Mouse (Mus musculus) neural tube, embryonic 14.5 days (tissue): Measurements from ENCODE around the gene Wnk1. TPM values are rescaled to one million over a fixed set of nuclear protein-coding genes. Genes with fewer than 3 reads are reported as not detected.
A peak's percentile ranks its signal among the peaks of the same experiment; 100 is the strongest.

Experiments used
- ATAC-seq: fragments of 200-750 bp; cut with Nextera tagmentation; 2 replicates; pipeline ENCODE4 v1.8.0; 2017; ENCODE audit warnings: low read depth, mild to moderate bottlenecking, moderate TSS enrichment, moderate library complexity
- H3K27ac ChIP-seq: fragments of 300-500 bp; sonication (generic); 2 replicates; pipeline ENCODE4 v1.5.1; 2014; ENCODE audit warnings: low read depth, mild to moderate bottlenecking, control low read depth, low read length, moderate library complexity, mixed read lengths
- H3K27me3 ChIP-seq: fragments of 300-500 bp; sonication (generic); 2 replicates; pipeline ENCODE4 v1.6.1; 2014; ENCODE audit warnings: low read length; ENCODE audit not compliant: control insufficient read depth, insufficient read depth
- H3K36me3 ChIP-seq: fragments of 300-500 bp; sonication (generic); 2 replicates; pipeline ENCODE4 v1.6.1; 2014; ENCODE audit warnings: low read length, mixed read lengths; ENCODE audit not compliant: control insufficient read depth, insufficient read depth
- H3K4me1 ChIP-seq: fragments of 300-500 bp; sonication (generic); 2 replicates; pipeline ENCODE4 v1.6.1; 2014; ENCODE audit warnings: low read length; ENCODE audit not compliant: control insufficient read depth, insufficient read depth
- H3K4me2 ChIP-seq: fragments of 300-500 bp; sonication (generic); 2 replicates; pipeline ENCODE4 v1.6.1; 2014; ENCODE audit warnings: mild to moderate bottlenecking, low read depth, low read length, control low read depth
- H3K4me3 ChIP-seq: fragments of 300-500 bp; sonication (generic); 2 replicates; pipeline ENCODE4 v1.5.1; 2014; ENCODE audit warnings: low read depth, low read length, control low read depth, mixed read lengths
- H3K9ac ChIP-seq: fragments of 300-500 bp; sonication (generic); replicated peaks from 2 replicates; pipeline ENCODE4 v1.6.1; 2014; ENCODE audit warnings: low read depth, mild to moderate bottlenecking, control low read depth, low read length, mixed read lengths
- H3K9me3 ChIP-seq: fragments of 300-500 bp; sonication (generic); 2 replicates; pipeline ENCODE4 v1.6.1; 2016; ENCODE audit warnings: low read length; ENCODE audit not compliant: control insufficient read depth
- WGBS: fragments of 180-500 bp; shearing (Covaris S2); extraction: QIAGEN DNeasy Blood & Tissue Kit; methylation state at CpG from one replicate; pipeline ENCODE4 v1.1.7; 2014; 5-methylcytosine and 5-hydroxymethylcytosine counted together
- polyA plus RNA-seq: library from polyadenylated mRNA; unstranded; fragments of >200 nt; fragmentation: Nextera tagmentation; extraction: Ambion mirVana; gene quantifications from 2 replicates; pipeline ENCODE4 v1.2.1, GENCODE M21; 2014

Gene Wnk1
- polyA plus RNA-seq, 1 experiment from 2014 or later = 71.8 TPM

- no peak for ATAC-seq
- Histone ChIP-seq H3K9me3 (no peaks in the 10 kb centered on the region), H3K27me3 (no peaks in the 10 kb centered on the region), H3K4me3 (no peak overlapping the region), H3K9ac (no peak overlapping the region), H3K36me3 (peaks cover 50% of the 10 kb centered on the region), H3K4me1 (no peaks in the 10 kb centered on the region), H3K27ac (no peak overlapping the region), H3K4me2 (no peak overlapping the region)
- 59% methylated on average over 4 of the region's 4 CpGs for WGBS
Observed at GRCm38 (mm10) chr6:119924235-119925005, 114.1 kb downstream of the Wnk1 start.

DNA sequence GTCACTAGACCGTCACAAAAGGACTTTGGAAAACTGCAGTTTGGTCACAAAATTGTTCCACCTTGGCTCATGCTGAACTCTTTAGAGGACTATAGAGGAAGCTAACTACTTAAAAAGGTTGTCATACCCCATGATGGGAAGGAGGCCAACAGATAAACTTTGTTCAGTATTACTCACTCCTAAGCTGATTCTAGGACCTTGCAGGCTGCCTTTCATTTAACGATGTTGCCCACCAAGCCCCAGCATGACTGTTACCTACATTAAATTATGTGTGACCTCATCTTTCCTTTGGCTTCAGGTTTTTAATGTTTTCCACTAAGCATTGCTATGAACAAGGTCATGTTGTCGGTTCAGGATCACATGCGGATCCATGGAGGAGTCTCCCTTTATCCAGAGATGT is 115.9 kb downstream of the Wnk1 start:
- H3K4me1 ChIP-seq = no peaks in the 10 kb centered on the region
- no peaks in the 10 kb centered on the region for H3K27me3 ChIP-seq
- ATAC-seq = no peak
- H3K36me3 ChIP-seq = peaks cover 47% of the 10 kb centered on the region
- no peaks in the 10 kb centered on the region for H3K9me3 ChIP-seq
- no peak overlapping the region for H3K27ac ChIP-seq
- WGBS = 92% methylated on average over 4 of the region's 4 CpGs
- no peak overlapping the region for H3K4me2 ChIP-seq
- no peak overlapping the region for H3K9ac ChIP-seq
- H3K4me3 ChIP-seq = no peak overlapping the region

DNA sequence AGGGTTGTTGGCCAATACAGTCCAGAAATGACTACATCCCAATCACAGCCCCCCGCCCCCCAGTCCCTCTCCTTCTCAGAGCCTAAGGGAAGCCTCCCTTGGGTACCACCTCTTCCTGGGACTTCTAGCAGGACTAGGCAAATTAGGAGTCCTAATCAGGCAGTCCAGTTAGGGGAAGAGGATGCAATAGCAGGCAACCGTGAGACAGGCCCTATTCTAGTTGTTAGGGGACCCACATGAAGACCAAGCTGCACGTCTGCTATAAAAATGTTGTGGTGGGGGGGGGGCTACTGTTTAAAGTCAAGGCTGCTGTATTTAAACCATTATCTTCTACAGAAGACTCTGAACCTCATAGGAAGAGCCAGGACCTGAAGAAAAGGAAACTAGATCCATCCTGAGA is 116.3 kb downstream of the Wnk1 start:
- no peak overlapping the region for H3K27ac ChIP-seq
- H3K36me3 ChIP-seq = peaks cover 47% of the 10 kb centered on the region
- H3K9ac ChIP-seq = no peak overlapping the region
- no peak overlapping the region for H3K4me2 ChIP-seq
- ATAC-seq = no peak
- H3K4me1 ChIP-seq = no peaks in the 10 kb centered on the region
- WGBS = 84% methylated on average over 3 of the region's 3 CpGs
- H3K4me3 ChIP-seq = no peak overlapping the region
- H3K9me3 ChIP-seq = no peaks in the 10 kb centered on the region
- no peaks in the 10 kb centered on the region for H3K27me3 ChIP-seq

DNA sequence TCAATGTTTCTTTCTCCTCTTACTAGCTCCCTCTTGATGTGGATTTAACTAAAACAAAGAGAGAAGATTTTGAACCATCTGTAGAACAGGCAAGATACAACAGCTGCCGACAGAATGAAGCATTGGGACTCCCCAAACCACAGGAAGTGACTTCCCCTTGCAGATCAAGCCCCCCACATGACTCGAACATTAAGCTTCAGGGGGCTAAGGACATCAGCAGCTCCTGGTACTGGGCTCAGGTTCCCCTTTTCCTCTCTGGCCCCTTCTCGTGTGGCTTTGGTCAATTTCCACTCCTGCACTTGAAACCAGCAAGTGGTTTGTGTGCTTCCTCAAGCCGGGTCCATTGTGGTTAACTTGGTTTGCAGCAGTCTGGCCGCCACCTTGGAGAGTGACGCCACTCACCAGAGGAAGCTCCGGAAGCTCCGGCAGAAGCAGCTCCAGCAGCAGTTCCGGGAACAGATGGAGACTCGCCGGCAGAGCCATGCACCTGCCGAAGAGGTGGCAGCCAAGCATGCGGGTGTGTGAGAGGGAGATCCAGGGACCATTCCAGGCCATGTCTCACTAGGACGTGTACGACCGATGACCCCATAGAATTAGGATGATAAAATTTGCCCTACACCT is 119.8 kb downstream of the Wnk1 start:
- Histone ChIP-seq H3K9ac (no peak overlapping the region), H3K9me3 (no peaks in the 10 kb centered on the region), H3K4me1 (no peaks in the 10 kb centered on the region), H3K4me2 (no peak overlapping the region), H3K27ac (no peak overlapping the region), H3K4me3 (no peak overlapping the region), H3K27me3 (no peaks in the 10 kb centered on the region), H3K36me3 (peaks cover 45% of the 10 kb centered on the region)
- WGBS = 90% methylated on average over 16 of the region's 16 CpGs
- no peak for ATAC-seq

GRCm38 (mm10) chr6:119915710-119916109 is 122.8 kb downstream of the Wnk1 start:
- Histone ChIP-seq H3K9ac (no peak overlapping the region), H3K27ac (no peak overlapping the region), H3K4me2 (no peak overlapping the region), H3K36me3 (peaks cover 38% of the 10 kb centered on the region), H3K9me3 (no peaks in the 10 kb centered on the region), H3K4me1 (no peaks in the 10 kb centered on the region), H3K27me3 (no peaks in the 10 kb centered on the region), H3K4me3 (no peak overlapping the region)
- WGBS = 94% methylated on average over 5 of the region's 5 CpGs
- ATAC-seq = no peak

- Histone ChIP-seq H3K27ac (no peak overlapping the region), H3K9me3 (no peaks in the 10 kb centered on the region), H3K9ac (no peak overlapping the region), H3K27me3 (no peaks in the 10 kb centered on the region), H3K4me3 (no peak overlapping the region), H3K4me2 (no peak overlapping the region), H3K4me1 (no peaks in the 10 kb centered on the region), H3K36me3 (peaks cover 25% of the 10 kb centered on the region)
- 76% methylated on average over 5 of the region's 5 CpGs for WGBS
- no peak for ATAC-seq
Observed at GRCm38 (mm10) chr6:119912046-119912445, 126.4 kb downstream of the Wnk1 start.

GRCm38 (mm10) chr6:119905461-119905860 is 133.0 kb downstream of the Wnk1 start:
- no peaks in the 10 kb centered on the region for H3K9me3 ChIP-seq
- no peak overlapping the region for H3K27ac ChIP-seq
- no peak overlapping the region for H3K4me2 ChIP-seq
- peaks cover 6% of the 10 kb centered on the region; the same call in 1 of the 2 replicates for H3K4me1 ChIP-seq
- H3K4me3 ChIP-seq = no peak overlapping the region
- H3K9ac ChIP-seq = no peak overlapping the region
- WGBS = 93% methylated on average over 5 of the region's 5 CpGs
- no peaks in the 10 kb centered on the region for H3K36me3 ChIP-seq
- ATAC-seq = no peak
- H3K27me3 ChIP-seq = no peaks in the 10 kb centered on the region

DNA sequence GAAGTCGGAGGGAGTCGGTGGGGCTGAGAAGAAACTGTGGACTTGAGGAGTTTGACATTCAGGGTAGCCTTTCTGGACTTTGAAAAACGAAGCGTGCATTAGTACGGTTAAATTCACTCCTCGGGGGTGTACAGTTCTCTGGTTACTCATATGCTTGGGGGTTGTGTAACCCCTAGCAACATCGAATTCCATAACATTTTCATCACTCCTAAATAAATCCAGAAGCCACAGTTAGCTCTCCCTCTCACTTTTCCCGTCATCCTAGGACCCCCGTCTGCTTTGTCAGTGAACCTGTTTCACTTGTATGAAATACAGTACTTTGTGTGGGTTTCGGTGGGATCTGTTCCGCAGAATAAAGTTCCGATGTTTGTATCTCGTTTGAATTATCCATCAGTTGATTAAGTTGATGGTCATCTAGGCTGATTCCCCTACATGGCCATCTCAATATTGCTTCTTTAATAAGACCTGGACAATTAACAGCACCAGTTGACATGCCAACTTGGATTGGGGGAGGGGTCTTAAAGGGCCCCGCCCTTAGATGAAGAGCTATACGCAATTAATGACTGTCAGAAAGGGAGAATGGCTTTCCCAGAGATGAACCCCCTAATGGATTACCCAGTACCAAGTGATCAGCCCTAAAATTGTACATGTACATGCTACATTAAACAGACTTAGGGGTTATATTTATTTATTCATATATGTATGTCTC is 135.2 kb downstream of the Wnk1 start:
- peak overlapping the region; percentile 95 for H3K4me3 ChIP-seq
- peak overlapping the region; percentile 56 for H3K4me2 ChIP-seq
- no peaks in the 10 kb centered on the region for H3K36me3 ChIP-seq
- WGBS = 26% methylated on average over 15 of the region's 15 CpGs
- no peaks in the 10 kb centered on the region for H3K27me3 ChIP-seq
- H3K27ac ChIP-seq = peak overlapping the region; percentile 82
- ATAC-seq = no peak; the same call in 1 of the 2 replicates
- no peaks in the 10 kb centered on the region for H3K9me3 ChIP-seq
- H3K9ac ChIP-seq = peak overlapping the region; percentile 83
- H3K4me1 ChIP-seq = peaks cover 6% of the 10 kb centered on the region; the same call in 1 of the 2 replicates
